Mouse (Mus musculus): ENCODE results near the gene Shld1. TPM values are rescaled to one million over a fixed set of nuclear protein-coding genes. Genes with fewer than 3 reads are reported as not detected.

Gene Shld1
- polyA plus RNA-seq, 1 experiment: 5.7 TPM

DNA sequence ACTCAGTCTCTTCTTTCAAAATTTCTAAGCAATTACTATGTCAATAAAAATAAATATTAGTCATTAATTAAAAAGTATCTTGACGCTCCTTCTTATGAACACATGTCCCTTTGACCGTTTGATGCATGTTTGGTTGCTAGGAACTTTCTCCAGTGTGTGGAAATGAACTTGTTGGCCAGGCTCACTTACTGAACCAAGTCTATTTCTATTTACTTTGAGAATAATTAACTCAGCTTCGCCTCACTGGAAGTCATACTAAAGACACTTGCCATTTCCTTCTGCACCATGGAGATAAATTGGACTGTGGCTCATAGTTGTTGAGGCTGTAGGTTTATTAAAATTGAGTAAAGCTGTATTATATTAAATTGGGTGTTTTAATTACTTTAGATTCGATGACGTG lies 46.2 kb downstream of the Shld1 start:
- H3K36me3 ChIP-seq (ENCODE audit: control insufficient read depth, insufficient read depth, low read length, poor library complexity, severe bottlenecking): no peaks in the 10 kb centered on the region
- TF ChIP-seq EP300 (IDR thresholded peaks at IDR 0.05; ENCODE audit: insufficient read depth, low read depth, low read length): no peak
- TF ChIP-seq POLR2A (IDR thresholded peaks at IDR 0.05; ENCODE audit: insufficient read depth, low read length): no peak
- TF ChIP-seq CTCF (IDR thresholded peaks at IDR 0.05; ENCODE audit: low read depth, low read length): no peak

DNA sequence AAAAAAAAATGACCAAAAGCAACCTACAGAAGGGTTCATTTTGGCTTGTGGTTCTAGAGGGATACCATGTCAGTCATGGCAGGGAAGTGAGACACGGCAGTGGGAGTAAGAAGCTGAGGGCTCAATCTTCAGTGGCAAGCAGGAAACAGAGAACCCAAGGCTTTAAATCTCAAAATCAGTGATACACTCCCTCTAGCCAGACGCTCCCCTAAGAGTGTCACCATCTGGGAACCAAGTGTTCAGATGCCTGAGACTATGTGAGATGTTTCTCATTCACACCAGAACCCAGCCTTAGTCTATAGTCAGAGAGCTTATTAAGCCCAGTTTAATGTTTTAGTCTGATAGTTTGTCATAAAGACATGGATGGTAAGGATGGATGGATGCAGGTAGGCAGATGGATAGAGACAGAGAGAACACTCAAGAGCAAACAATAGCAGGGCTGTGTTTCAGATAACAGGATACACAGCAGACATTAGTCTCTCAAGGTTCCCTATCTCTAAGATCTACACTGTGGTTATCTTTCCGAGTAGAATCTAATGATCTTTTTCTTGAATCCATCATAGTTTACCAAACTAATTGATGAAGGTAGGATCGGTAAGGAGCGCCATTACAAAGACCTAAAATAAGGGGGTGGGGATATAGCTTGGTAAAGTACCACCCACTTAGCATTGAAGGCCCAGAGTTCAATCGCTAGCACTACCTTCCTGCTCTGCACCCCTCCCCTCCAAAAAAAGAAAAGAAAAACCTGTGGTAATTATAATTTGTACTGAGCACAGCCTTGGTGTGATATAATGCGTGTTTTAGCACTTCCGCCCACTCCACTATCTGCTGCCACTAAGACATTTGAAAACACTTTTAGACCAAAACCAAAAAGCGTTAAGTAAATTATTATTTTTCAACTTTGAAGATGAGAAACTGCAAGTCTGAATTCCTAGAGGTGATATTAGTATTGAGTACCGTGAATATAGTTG lies 47.2 kb downstream of the Shld1 start:
- no peak overlapping the region for H3K9ac ChIP-seq (ENCODE audit: low read depth, poor library complexity, severe bottlenecking)
- H3K4me3 ChIP-seq (ENCODE audit: low read depth, low read length): no peak overlapping the region
- H3K36me3 ChIP-seq (ENCODE audit: control insufficient read depth, insufficient read depth, low read length, poor library complexity, severe bottlenecking): no peaks in the 10 kb centered on the region
- H3K9me3 ChIP-seq (replicated peaks; ENCODE audit: control insufficient read depth, insufficient read depth, low read length, poor library complexity, severe bottlenecking): 0 out of 2 replicates have a peak, but pooled peaks cover 3% of the 10 kb centered on the region
- no peaks in the 10 kb centered on the region for H3K4me1 ChIP-seq (ENCODE audit: control insufficient read depth, insufficient read depth, low read length)
- H3K27me3 ChIP-seq (ENCODE audit: control insufficient read depth, insufficient read depth, low read length, poor library complexity, severe bottlenecking): no peaks in the 10 kb centered on the region
- H3K27ac ChIP-seq (ENCODE audit: insufficient read depth, low read length): no peak overlapping the region
- TF ChIP-seq EP300 (IDR thresholded peaks at IDR 0.05; ENCODE audit: insufficient read depth, low read depth, low read length) (no peak), POLR2A (IDR thresholded peaks at IDR 0.05; ENCODE audit: insufficient read depth, low read length) (no peak), CTCF (IDR thresholded peaks at IDR 0.05; ENCODE audit: low read depth, low read length) (no peak)

More for the DNA sequence above, 46.2 kb downstream of the Shld1 start:
- H3K4me1 ChIP-seq (ENCODE audit: control insufficient read depth, insufficient read depth, low read length): no peaks in the 10 kb centered on the region
- no peaks in the 10 kb centered on the region for H3K27me3 ChIP-seq (ENCODE audit: control insufficient read depth, insufficient read depth, low read length, poor library complexity, severe bottlenecking)
- no peak overlapping the region for H3K9ac ChIP-seq (ENCODE audit: low read depth, poor library complexity, severe bottlenecking)
- H3K4me3 ChIP-seq (ENCODE audit: low read depth, low read length): no peak overlapping the region
- H3K27ac ChIP-seq (ENCODE audit: insufficient read depth, low read length): no peak overlapping the region
- H3K9me3 ChIP-seq (replicated peaks; ENCODE audit: control insufficient read depth, insufficient read depth, low read length, poor library complexity, severe bottlenecking): 0 out of 2 replicates have a peak, but pooled peaks cover 3% of the 10 kb centered on the region

DNA sequence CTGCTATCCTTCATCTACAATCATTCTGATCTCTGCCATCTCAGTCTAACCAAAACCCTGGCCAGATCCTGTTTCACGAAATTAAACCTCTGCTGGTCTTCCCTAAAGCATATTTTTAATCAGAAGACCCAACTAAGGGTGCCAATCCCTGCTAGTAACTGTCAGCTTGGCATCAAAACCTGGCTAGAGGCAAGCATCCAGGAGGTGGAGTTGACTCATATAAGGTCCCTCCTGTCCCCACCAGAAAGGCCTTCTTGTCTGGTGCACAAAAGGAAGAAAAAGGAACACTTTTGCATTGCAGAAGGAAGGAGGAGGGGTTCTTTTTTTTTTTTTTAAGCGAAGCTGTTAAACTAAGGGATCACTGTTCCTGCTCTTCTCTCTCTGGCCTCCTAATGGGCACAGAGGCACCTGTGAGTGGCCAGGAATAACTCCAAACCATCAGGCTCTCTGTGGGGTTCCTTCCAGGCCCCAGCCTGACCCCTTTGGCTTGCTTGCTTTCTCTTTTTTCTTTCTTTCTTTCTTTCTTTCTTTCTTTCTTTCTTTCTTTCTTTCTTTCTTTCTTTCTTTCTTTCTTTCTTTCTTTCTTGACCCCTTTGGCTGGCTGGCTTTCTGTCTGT lies 52.2 kb downstream of the Shld1 start:
- Histone ChIP-seq H3K27ac (ENCODE audit: insufficient read depth, low read length) (no peak overlapping the region), H3K27me3 (ENCODE audit: control insufficient read depth, insufficient read depth, low read length, poor library complexity, severe bottlenecking) (no peaks in the 10 kb centered on the region), H3K9me3 (replicated peaks; ENCODE audit: control insufficient read depth, insufficient read depth, low read length, poor library complexity, severe bottlenecking) (0 out of 2 replicates have a peak, but pooled peaks cover 3% of the 10 kb centered on the region), H3K4me3 (ENCODE audit: low read depth, low read length) (no peak overlapping the region), H3K36me3 (ENCODE audit: control insufficient read depth, insufficient read depth, low read length, poor library complexity, severe bottlenecking) (no peaks in the 10 kb centered on the region), H3K9ac (ENCODE audit: low read depth, poor library complexity, severe bottlenecking) (no peak overlapping the region), H3K4me1 (ENCODE audit: control insufficient read depth, insufficient read depth, low read length) (no peaks in the 10 kb centered on the region)
- no peak for TF ChIP-seq EP300 (IDR thresholded peaks at IDR 0.05; ENCODE audit: insufficient read depth, low read depth, low read length)
- no peak for TF ChIP-seq CTCF (IDR thresholded peaks at IDR 0.05; ENCODE audit: low read depth, low read length)
- TF ChIP-seq POLR2A (IDR thresholded peaks at IDR 0.05; ENCODE audit: insufficient read depth, low read length): no peak

DNA sequence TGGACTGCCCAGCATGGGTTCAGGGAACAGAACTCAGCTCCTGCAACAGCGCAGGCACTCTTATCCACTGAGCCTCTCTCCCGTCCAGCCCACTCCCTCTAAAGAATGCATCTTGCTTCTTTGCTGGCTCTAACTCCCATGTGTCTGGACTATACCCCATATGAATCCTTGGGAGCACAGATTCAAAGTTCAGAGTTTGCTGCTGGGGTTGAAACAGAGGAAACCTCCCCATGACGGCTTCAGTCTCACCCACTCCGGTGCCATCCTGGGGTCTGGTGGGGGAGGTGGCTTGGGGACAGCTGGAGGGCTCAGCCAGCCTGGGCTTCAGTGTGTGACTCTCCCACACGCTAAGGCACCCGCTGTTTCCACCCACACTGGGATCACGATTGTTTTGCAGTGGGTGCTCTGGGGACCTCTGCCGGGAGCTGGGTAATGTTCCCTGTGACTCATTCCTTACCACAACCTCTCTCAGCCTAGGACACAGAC lies 55.2 kb downstream of the Shld1 start:
- Histone ChIP-seq H3K27ac (ENCODE audit: insufficient read depth, low read length) (no peak overlapping the region), H3K4me1 (ENCODE audit: control insufficient read depth, insufficient read depth, low read length) (no peaks in the 10 kb centered on the region), H3K36me3 (ENCODE audit: control insufficient read depth, insufficient read depth, low read length, poor library complexity, severe bottlenecking) (no peaks in the 10 kb centered on the region), H3K9me3 (replicated peaks; ENCODE audit: control insufficient read depth, insufficient read depth, low read length, poor library complexity, severe bottlenecking) (no peaks in the 10 kb centered on the region), H3K4me3 (ENCODE audit: low read depth, low read length) (no peak overlapping the region), H3K27me3 (ENCODE audit: control insufficient read depth, insufficient read depth, low read length, poor library complexity, severe bottlenecking) (no peaks in the 10 kb centered on the region), H3K9ac (ENCODE audit: low read depth, poor library complexity, severe bottlenecking) (no peak overlapping the region)
- TF ChIP-seq CTCF (IDR thresholded peaks at IDR 0.05; ENCODE audit: low read depth, low read length) (no peak), POLR2A (IDR thresholded peaks at IDR 0.05; ENCODE audit: insufficient read depth, low read length) (no peak), EP300 (IDR thresholded peaks at IDR 0.05; ENCODE audit: insufficient read depth, low read depth, low read length) (no peak)

DNA sequence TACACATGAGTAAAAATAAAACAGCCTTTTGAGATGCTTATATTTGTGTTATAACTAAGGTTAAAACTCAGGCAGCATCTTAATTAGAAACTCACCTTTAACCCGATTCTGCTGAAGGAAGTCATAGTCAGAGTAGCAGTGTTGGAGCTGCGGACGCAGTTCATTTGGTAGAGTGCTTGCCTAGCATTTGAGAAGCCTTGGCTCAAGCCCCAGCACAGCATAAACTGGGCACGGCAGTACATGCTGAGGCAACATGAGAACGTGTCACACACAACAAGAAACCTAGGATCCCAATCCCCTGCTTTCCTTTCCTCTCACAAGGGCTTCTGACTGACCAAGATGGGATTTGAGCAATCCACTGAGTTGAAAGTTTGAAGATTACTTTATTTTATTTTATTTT lies 58.1 kb downstream of the Shld1 start:
- TF ChIP-seq POLR2A (IDR thresholded peaks at IDR 0.05; ENCODE audit: insufficient read depth, low read length) (no peak), CTCF (IDR thresholded peaks at IDR 0.05; ENCODE audit: low read depth, low read length) (no peak), EP300 (IDR thresholded peaks at IDR 0.05; ENCODE audit: insufficient read depth, low read depth, low read length) (no peak)
- Histone ChIP-seq H3K4me3 (ENCODE audit: low read depth, low read length) (no peak overlapping the region), H3K36me3 (ENCODE audit: control insufficient read depth, insufficient read depth, low read length, poor library complexity, severe bottlenecking) (no peaks in the 10 kb centered on the region), H3K4me1 (ENCODE audit: control insufficient read depth, insufficient read depth, low read length) (no peaks in the 10 kb centered on the region), H3K27me3 (ENCODE audit: control insufficient read depth, insufficient read depth, low read length, poor library complexity, severe bottlenecking) (no peaks in the 10 kb centered on the region), H3K9me3 (replicated peaks; ENCODE audit: control insufficient read depth, insufficient read depth, low read length, poor library complexity, severe bottlenecking) (no peaks in the 10 kb centered on the region), H3K9ac (ENCODE audit: low read depth, poor library complexity, severe bottlenecking) (no peak overlapping the region), H3K27ac (ENCODE audit: insufficient read depth, low read length) (no peak overlapping the region)

All from ES-Bruce4 (cell line).